Mouse (Mus musculus): Measurements from ENCODE around the gene Stk24. TPM values are rescaled to one million over a fixed set of nuclear protein-coding genes. Genes with fewer than 3 reads are reported as not detected.
A peak's percentile ranks its signal among the peaks of the same experiment; 100 is the strongest.
"Not testable (repeated sequence)": the region's sequence is repeated elsewhere in the genome, so short reads cannot be mapped to it uniquely, and the experiment has no call there.

The Stk24 gene
- polyA plus RNA-seq (2015; fragmentation: Nextera tagmentation; extraction: Ambion mirVana) = 15.2 and 22.0 TPM in 2 replicates

DNA sequence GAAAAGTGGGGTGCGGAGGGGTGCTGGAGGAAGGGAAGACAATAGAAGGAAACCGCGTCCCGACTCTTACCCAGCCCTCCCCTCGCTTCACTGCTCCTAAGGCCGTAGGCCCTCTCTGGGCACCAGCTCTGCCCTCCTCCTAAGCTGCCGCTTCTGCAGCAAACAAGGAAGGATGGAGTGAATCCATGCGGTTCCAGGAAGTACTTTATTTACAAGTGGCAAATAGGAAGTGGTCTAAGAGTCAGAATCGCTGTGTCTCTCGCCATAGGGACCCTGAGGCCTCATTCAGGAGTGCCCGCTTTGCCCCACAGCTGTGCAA, at the start of gene Stk24:
Stk24 (minus strand) TSS at position 185 of the 319 bp plus-strand sequence.
- peak; percentile 54; the same call in 1 of the 2 replicates for ATAC-seq (ENCODE audit: low FRiP score)
- H3K4me1 ChIP-seq = peaks cover 35% of the 10 kb centered on the region
- H3K36me3 ChIP-seq = no peaks in the 10 kb centered on the region
- H3K4me3 ChIP-seq (replicated peaks) = peak within 1 kb of the TSS; percentile 74
- H3K27me3 ChIP-seq (replicated peaks) = no peaks in the 10 kb centered on the region
- peak within 1 kb of the TSS; percentile 86 for H3K27ac ChIP-seq (replicated peaks)
- WGBS = 3% methylated on average over 11 of the region's 11 CpGs
- no peaks in the 10 kb centered on the region for H3K9me3 ChIP-seq (replicated peaks)
- H3K9ac ChIP-seq (replicated peaks) = peak within 1 kb of the TSS; percentile 74
- peak within 1 kb of the TSS; percentile 95 for H3K4me2 ChIP-seq

DNA sequence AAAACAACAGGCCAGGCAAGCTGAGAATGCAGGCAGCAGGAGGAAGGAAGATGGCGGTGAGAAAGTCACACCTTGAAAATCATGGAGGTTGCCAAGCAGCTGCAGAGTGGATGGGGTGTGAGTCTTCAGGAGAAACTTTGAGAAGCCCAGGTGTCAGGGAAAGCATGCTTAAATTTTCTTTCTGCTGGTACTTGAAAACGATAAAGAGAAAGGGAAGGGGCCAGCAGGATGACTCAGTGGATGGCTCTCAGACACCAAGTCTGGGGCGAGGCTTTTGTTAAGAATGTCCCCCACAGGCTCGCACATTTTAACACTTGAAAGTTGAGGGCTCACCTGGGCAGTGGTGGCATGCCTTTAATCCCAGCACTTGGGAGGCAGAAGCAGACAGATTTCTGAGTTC, 48.3 kb upstream of the Stk24 start:
- no peak overlapping the region for H3K9ac ChIP-seq (replicated peaks)
- no peaks in the 10 kb centered on the region for H3K4me1 ChIP-seq
- H3K36me3 ChIP-seq = no peaks in the 10 kb centered on the region
- no peak for ATAC-seq (ENCODE audit: low FRiP score)
- H3K4me2 ChIP-seq = no peak overlapping the region
- no peak overlapping the region for H3K4me3 ChIP-seq (replicated peaks)
- no peak overlapping the region for H3K27ac ChIP-seq (replicated peaks)
- no peaks in the 10 kb centered on the region for H3K9me3 ChIP-seq (replicated peaks)
- WGBS = 89% methylated on average over 4 of the region's 4 CpGs
- H3K27me3 ChIP-seq (replicated peaks) = no peaks in the 10 kb centered on the region

DNA sequence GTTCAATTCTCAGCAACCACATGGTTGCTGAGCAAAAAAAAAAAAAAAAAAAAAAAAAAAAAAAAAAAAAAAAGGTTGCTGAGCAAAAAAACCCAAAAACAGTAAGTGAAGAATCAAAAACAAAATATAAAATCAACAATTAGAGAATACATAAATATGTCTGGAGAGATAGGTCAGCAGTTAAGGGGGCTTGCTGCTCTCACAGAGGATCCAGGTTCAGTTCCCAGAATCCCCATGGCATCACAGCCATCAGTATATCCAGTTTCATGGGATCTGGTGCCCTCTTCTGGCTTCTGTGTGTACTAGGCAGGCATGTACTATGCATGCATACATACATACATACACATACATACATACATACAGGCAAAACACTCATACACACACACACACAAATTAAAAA, 46.9 kb upstream of the Stk24 start:
- Histone ChIP-seq H3K4me1 (no peaks in the 10 kb centered on the region), H3K27me3 (replicated peaks) (no peaks in the 10 kb centered on the region), H3K9me3 (replicated peaks) (no peaks in the 10 kb centered on the region), H3K9ac (replicated peaks) (no peak overlapping the region), H3K36me3 (no peaks in the 10 kb centered on the region), H3K4me2 (no peak overlapping the region), H3K27ac (replicated peaks) (no peak overlapping the region), H3K4me3 (replicated peaks) (no peak overlapping the region)
- ATAC-seq (ENCODE audit: low FRiP score) = no peak

GRCm38 (mm10) chr14:121425004-121425793, 45.4 kb upstream of the Stk24 start:
- ATAC-seq (ENCODE audit: low FRiP score) = no peak
- H3K9ac ChIP-seq (replicated peaks) = no peak overlapping the region
- H3K9me3 ChIP-seq (replicated peaks) = no peaks in the 10 kb centered on the region
- H3K27me3 ChIP-seq (replicated peaks) = no peaks in the 10 kb centered on the region
- 86% methylated on average over 7 of the region's 7 CpGs for WGBS
- H3K36me3 ChIP-seq = no peaks in the 10 kb centered on the region
- H3K4me2 ChIP-seq = no peak overlapping the region
- no peak overlapping the region for H3K4me3 ChIP-seq (replicated peaks)
- H3K4me1 ChIP-seq = no peaks in the 10 kb centered on the region
- no peak overlapping the region for H3K27ac ChIP-seq (replicated peaks)

DNA sequence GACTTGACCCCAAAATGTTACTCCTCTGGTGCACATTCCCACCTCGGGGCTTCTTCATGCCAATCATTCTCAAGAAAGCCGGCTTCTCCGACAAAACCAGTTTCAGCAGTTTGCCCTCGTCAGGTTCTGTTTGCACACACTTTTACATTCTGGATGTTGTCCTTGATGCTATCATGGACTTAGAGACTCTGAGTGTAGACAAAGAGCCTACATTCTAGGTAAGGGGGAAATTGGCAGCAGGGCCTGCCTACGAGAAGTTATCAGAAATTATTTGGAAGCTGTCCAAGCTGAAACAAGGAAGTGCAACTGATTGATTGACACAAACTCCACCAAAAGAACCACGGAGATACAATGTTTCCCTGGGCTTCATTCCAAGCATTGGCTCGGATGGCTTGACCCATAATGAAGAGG, 43.5 kb upstream of the Stk24 start:
- Histone ChIP-seq H3K36me3 (no peaks in the 10 kb centered on the region), H3K27ac (replicated peaks) (no peak overlapping the region), H3K9ac (replicated peaks) (no peak overlapping the region), H3K9me3 (replicated peaks) (no peaks in the 10 kb centered on the region), H3K4me1 (no peaks in the 10 kb centered on the region), H3K4me3 (replicated peaks) (no peak overlapping the region), H3K27me3 (replicated peaks) (no peaks in the 10 kb centered on the region), H3K4me2 (no peak overlapping the region)
- WGBS = 75% methylated on average over 7 of the region's 7 CpGs
- ATAC-seq (ENCODE audit: low FRiP score) = no peak

DNA sequence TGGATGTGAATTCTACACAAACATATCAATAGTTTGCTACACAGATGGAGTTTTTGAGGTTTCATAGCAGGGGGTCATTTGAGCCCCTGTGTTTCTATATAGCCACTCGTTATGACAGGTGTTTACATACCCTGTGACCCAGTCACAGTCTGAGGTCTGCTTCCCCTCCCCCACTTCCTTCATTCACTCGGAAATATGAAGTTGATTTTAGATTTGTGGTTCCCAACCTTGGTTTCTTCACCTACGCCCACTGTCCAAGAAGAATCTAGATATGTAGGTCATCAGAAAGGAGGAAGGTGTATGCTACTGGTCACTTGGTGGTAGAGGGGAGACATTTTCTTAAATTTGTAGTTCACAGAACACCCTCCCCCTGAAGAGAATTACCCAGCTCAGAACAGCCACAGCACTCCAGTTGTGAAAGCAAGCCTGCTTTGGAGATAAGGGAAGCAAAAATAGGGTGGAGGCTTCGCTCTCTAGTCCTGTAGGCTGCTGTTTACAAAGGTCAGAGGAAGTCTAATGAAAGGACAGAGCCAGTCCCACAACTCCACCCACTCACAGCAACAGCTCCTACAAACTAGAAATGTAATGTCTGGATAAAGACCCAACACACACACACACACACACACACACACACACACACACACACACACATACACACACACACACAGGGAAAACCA, 43.0 kb upstream of the Stk24 start:
- Histone ChIP-seq H3K4me1 (no peaks in the 10 kb centered on the region), H3K36me3 (no peaks in the 10 kb centered on the region), H3K9me3 (replicated peaks) (no peaks in the 10 kb centered on the region), H3K27me3 (replicated peaks) (no peaks in the 10 kb centered on the region), H3K4me2 (no peak overlapping the region), H3K4me3 (replicated peaks) (no peak overlapping the region), H3K9ac (replicated peaks) (no peak overlapping the region), H3K27ac (replicated peaks) (no peak overlapping the region)
- 76% methylated on average over 4 of the region's 4 CpGs for WGBS
- ATAC-seq (ENCODE audit: low FRiP score) = no peak

DNA sequence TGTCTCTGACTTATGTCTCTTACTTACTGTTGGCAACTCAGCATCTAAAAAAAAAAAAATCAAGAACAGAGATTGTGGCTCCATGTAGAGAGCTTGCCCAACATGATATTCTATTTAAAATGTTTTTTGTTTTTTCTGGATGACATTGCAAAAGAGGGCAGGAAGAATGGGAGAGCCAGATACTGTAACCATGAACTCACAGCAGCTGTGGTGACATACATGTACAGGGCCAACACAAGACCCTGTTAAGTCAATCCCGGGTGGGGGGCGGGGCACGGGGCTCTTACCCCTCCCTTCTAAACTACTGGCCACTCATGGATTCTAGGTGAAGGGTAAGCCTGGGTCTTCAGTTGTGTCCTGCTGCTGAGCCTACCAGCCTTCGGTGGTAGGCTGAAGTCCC, 42.2 kb upstream of the Stk24 start:
- no peaks in the 10 kb centered on the region for H3K36me3 ChIP-seq
- WGBS = 91% methylated on average over 4 of the region's 4 CpGs
- H3K27me3 ChIP-seq (replicated peaks) = no peaks in the 10 kb centered on the region

DNA sequence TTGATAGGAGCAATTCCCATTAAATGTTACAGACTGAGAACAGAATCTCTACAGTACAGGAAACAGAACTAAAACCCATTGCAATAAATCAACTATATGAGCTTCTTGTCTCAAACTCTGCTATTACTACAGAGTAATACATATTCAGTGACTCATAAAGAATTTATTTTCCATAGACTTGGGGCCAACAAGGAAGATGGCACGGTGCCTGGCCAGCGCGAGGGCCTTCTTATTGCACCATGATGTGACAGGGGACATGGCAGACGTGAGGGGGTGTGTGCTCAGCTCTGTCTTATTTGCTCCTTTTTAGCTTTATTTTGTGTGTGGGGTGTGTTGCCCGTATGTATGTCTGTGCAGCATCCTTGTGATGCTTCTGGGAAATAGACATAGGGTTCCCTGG, 37.8 kb upstream of the Stk24 start:
- H3K36me3 ChIP-seq = no peaks in the 10 kb centered on the region
- no peak overlapping the region for H3K4me2 ChIP-seq
- H3K9me3 ChIP-seq (replicated peaks) = no peaks in the 10 kb centered on the region
- H3K4me3 ChIP-seq (replicated peaks) = no peak overlapping the region
- H3K27ac ChIP-seq (replicated peaks) = no peak overlapping the region
- ATAC-seq (ENCODE audit: low FRiP score) = no peak; the same call in 1 of the 2 replicates
- 74% methylated on average over 5 of the region's 5 CpGs for WGBS
- no peaks in the 10 kb centered on the region for H3K27me3 ChIP-seq (replicated peaks)
- 0 out of 2 replicates have a peak, but pooled peaks cover 2% of the 10 kb centered on the region for H3K4me1 ChIP-seq
- H3K9ac ChIP-seq (replicated peaks) = no peak overlapping the region

More for the DNA sequence above, 42.2 kb upstream of the Stk24 start:
- Histone ChIP-seq H3K9ac (replicated peaks) (no peak overlapping the region), H3K4me1 (0 out of 2 replicates have a peak, but pooled peaks cover 2% of the 10 kb centered on the region), H3K9me3 (replicated peaks) (no peaks in the 10 kb centered on the region), H3K27ac (replicated peaks) (no peak overlapping the region), H3K4me2 (no peak overlapping the region), H3K4me3 (replicated peaks) (no peak overlapping the region)
- no peak for ATAC-seq (ENCODE audit: low FRiP score)

GRCm38 (mm10) chr14:121416626-121417319, 37.0 kb upstream of the Stk24 start:
- Histone ChIP-seq H3K9ac (replicated peaks) (no peak overlapping the region), H3K4me3 (replicated peaks) (no peak overlapping the region), H3K36me3 (no peaks in the 10 kb centered on the region), H3K4me1 (0 out of 2 replicates have a peak, but pooled peaks cover 2% of the 10 kb centered on the region), H3K4me2 (no peak overlapping the region), H3K9me3 (replicated peaks) (no peaks in the 10 kb centered on the region), H3K27me3 (replicated peaks) (no peaks in the 10 kb centered on the region), H3K27ac (replicated peaks) (no peak overlapping the region)
- ATAC-seq (ENCODE audit: low FRiP score) = no peak
- 91% methylated on average over 11 of the region's 12 CpGs for WGBS

GRCm38 (mm10) chr14:121414635-121415241, 34.9 kb upstream of the Stk24 start:
- ATAC-seq (ENCODE audit: low FRiP score) = no peak
- no peak overlapping the region for H3K4me3 ChIP-seq (replicated peaks)
- 81% methylated on average over 6 of the region's 6 CpGs for WGBS

GRCm38 (mm10) chr14:121413726-121414125, 33.9 kb upstream of the Stk24 start:
- not testable (repeated sequence) for H3K4me3 ChIP-seq (replicated peaks); H3K9me3 ChIP-seq (replicated peaks); H3K9ac ChIP-seq (replicated peaks); ATAC-seq (ENCODE audit: low FRiP score); H3K4me2 ChIP-seq; H3K4me1 ChIP-seq; H3K27ac ChIP-seq (replicated peaks); H3K36me3 ChIP-seq; H3K27me3 ChIP-seq (replicated peaks)
- WGBS = 100% methylated on average over 1 of the region's 1 CpGs

More at GRCm38 (mm10) chr14:121414635-121415241, 34.9 kb upstream of the Stk24 start:
- Histone ChIP-seq H3K4me2 (no peak overlapping the region), H3K9me3 (replicated peaks) (no peaks in the 10 kb centered on the region), H3K9ac (replicated peaks) (no peak overlapping the region), H3K27me3 (replicated peaks) (no peaks in the 10 kb centered on the region), H3K36me3 (no peaks in the 10 kb centered on the region), H3K27ac (replicated peaks) (no peak overlapping the region), H3K4me1 (0 out of 2 replicates have a peak, but pooled peaks cover 2% of the 10 kb centered on the region)
